Mouse (Mus musculus) embryonic facial prominence, embryonic 11.5 days (tissue): ENCODE data around the gene Eif4a2. TPM values are rescaled to one million over a fixed set of nuclear protein-coding genes. Genes with fewer than 3 reads are reported as not detected.
"Not testable (repeated sequence)": the region's sequence is repeated elsewhere in the genome, so short reads cannot be mapped to it uniquely, and the experiment has no call there.

ENCODE experiments used
- ATAC-seq: fragments of 200-750 bp; cut with Nextera tagmentation; replicated peaks from 2 replicates; pipeline ENCODE4 v1.8.0; 2017; ENCODE audit warnings: low read depth; ENCODE audit not compliant: insufficient number of reproducible peaks, low FRiP score, low TSS enrichment
- DNase-seq: peaks from one replicate; pipeline ENCODE4 v3.0.0-alpha.2; 2015; ENCODE audit warnings: low spot score
- H3K27ac ChIP-seq: fragments of 300-500 bp; sonication (generic); replicated peaks from 2 replicates; pipeline ENCODE4 v1.5.1; 2014; ENCODE audit warnings: mild to moderate bottlenecking, low read depth, low read length, control low read depth
- H3K27me3 ChIP-seq: fragments of 300-500 bp; sonication (generic); 2 replicates; pipeline ENCODE4 v1.6.1; 2014; ENCODE audit warnings: mild to moderate bottlenecking, low read length, moderate library complexity, mixed read lengths; ENCODE audit not compliant: control insufficient read depth, insufficient read depth
- H3K36me3 ChIP-seq: fragments of 300-500 bp; sonication (generic); replicated peaks from 2 replicates; pipeline ENCODE4 v1.6.1; 2014; ENCODE audit warnings: low read depth, mild to moderate bottlenecking, low read length, moderate library complexity, mixed read lengths; ENCODE audit not compliant: control insufficient read depth, insufficient read depth
- H3K4me1 ChIP-seq: fragments of 300-500 bp; sonication (generic); 2 replicates; pipeline ENCODE4 v1.6.1; 2014; ENCODE audit warnings: low read length, mixed read lengths; ENCODE audit not compliant: control insufficient read depth, insufficient read depth
- H3K4me2 ChIP-seq: fragments of 300-500 bp; sonication (generic); 2 replicates; pipeline ENCODE4 v1.6.1; 2014; ENCODE audit warnings: low read depth, mild to moderate bottlenecking, control low read depth, low read length, moderate library complexity
- H3K4me3 ChIP-seq: fragments of 300-500 bp; sonication (generic); 2 replicates; pipeline ENCODE4 v1.5.1; 2014; ENCODE audit warnings: low read depth, low read length, control low read depth
- H3K9ac ChIP-seq: fragments of 300-500 bp; sonication (generic); replicated peaks from 2 replicates; pipeline ENCODE4 v1.6.1; 2014; ENCODE audit warnings: mild to moderate bottlenecking, control low read depth, low read length
- H3K9me3 ChIP-seq: fragments of 300-500 bp; sonication (generic); replicated peaks from 2 replicates; pipeline ENCODE4 v1.6.1; 2016; ENCODE audit warnings: mild to moderate bottlenecking, low read length, inconsistent platforms, mixed read lengths; ENCODE audit not compliant: control insufficient read depth
- WGBS: fragments of 180-500 bp; shearing (Covaris S2); extraction: QIAGEN DNeasy Blood & Tissue Kit; methylation state at CpG from one replicate; pipeline ENCODE4 v1.1.7; 2014; 5-methylcytosine and 5-hydroxymethylcytosine counted together
- polyA plus RNA-seq: library from polyadenylated mRNA; unstranded; fragments of >200 nt; fragmentation: Nextera tagmentation; extraction: Ambion mirVana; gene quantifications from 2 replicates; pipeline ENCODE4 v1.2.1, GENCODE M21; 2014

The Eif4a2 gene
- polyA plus RNA-seq: 278 and 280 TPM in 2 replicates

GRCm38 (mm10) chr16:23107231-23107942 lies at the start of gene Eif4a2:
Eif4a2 (plus strand) TSS chr16:23107444.
- peak; percentile 93 for DNase-seq
- Histone ChIP-seq H3K27me3 (no peaks in the 10 kb centered on the region), H3K4me3 (peak within 1 kb of the TSS; percentile 99), H3K9ac (peak within 1 kb of the TSS; percentile 99), H3K4me2 (peak within 1 kb of the TSS; percentile 55), H3K27ac (peak within 1 kb of the TSS; percentile 94), H3K9me3 (no peaks in the 10 kb centered on the region), H3K36me3 (no peaks in the 10 kb centered on the region; the same call in 1 of the 2 replicates), H3K4me1 (no peaks in the 10 kb centered on the region; the same call in 1 of the 2 replicates)
- ATAC-seq: peak; percentile 92
- under 1% methylated on average over 71 of the region's 71 CpGs for WGBS

DNA sequence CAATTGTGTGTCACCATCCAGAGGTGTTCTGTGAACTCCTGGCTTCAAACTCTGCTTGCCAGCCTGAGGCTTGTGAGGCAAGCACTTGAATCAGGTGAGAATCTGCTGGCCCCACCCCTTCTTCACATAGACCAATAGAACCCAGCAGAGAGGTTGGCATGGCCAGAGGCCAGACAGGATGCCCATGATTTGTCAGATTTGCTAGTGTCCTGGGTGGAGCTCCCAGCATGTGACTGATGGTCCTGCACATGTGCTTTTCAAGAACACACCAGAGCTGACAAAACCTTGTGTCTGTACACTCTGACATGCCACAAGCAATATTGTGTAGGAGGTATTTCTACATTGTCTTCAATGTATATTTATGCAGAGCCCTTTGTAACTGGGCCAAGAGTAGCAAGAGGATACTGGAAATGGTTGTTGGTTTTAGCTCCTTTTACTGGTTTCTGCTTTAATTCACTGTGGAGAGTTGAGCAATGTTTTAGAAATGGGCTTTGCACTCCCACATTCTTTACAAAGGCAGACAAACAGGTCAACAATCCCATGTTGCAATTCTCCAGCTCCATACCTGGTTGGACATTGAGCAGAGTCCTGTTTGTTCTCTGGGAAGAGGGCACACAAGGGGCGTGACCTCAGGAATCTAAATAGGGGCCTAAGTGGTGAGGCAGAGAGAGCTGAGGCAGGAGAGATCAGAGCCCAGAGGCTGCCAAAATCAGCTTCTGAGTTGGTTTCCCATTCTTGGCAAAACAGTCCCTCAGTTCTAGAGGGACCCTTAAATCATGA lies 49.4 kb upstream of the Eif4a2 start, which contains the start of gene Kng1:
TSS of gene Kng1 (plus strand) at position 198 of the 780 bp plus-strand sequence.
- H3K9ac ChIP-seq, ATAC-seq, H3K4me1 ChIP-seq, H3K9me3 ChIP-seq, H3K4me3 ChIP-seq, H3K27ac ChIP-seq, H3K36me3 ChIP-seq, H3K4me2 ChIP-seq, DNase-seq, H3K27me3 ChIP-seq: not testable (repeated sequence)
- WGBS: 60% methylated on average over 1 of the region's 1 CpGs

DNA sequence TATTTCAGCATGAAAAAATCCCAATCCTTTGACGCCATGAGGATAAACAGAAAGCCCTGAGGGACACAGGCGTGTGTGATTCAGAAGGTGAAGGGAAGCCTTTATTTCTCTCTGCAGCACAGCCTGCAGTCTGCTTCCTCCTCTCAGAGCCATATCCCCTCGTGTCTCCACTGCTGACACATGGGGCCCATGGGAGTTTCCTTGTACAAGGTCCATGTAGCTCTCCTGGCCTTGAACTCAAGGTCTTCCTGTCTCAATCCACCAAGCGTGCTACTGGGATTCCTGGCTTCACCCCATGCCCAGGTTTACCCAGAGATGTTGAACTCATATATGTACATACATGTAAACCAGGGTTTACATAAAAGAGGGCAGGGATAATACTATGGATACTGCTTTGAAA lies 47.6 kb upstream of the Eif4a2 start:
- WGBS: 64% methylated on average over 4 of the region's 4 CpGs
- not testable (repeated sequence) for H3K4me1 ChIP-seq, H3K36me3 ChIP-seq, ATAC-seq, H3K27me3 ChIP-seq, H3K9me3 ChIP-seq, H3K4me3 ChIP-seq, H3K27ac ChIP-seq, H3K4me2 ChIP-seq, DNase-seq, H3K9ac ChIP-seq

DNA sequence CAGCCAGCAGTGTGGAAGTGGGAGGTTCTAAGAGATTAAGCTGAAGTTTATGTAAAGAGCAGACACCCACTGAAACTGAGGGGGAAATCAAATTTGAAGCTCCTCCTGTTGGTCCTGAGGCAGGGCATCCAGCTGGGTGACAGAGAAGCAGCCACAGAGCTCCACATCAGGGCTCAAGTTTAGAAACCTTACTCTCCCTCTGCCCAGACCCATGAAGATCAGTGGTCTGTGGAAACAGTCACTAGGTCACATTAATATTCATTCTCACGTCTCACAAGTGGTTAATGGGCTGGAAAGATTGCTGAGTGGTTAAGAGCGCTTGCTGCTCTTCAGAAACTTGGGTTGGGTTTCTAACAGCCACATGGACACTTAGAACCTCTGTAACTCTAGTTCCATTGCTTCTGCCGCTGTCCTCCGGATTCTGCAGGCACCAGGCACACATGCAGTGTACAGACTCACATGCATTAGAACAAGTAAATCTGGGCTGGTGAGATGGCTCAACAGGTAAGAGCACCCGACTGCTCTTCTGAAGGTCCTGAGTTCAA lies 46.4 kb upstream of the Eif4a2 start:
- not testable (repeated sequence) for H3K27me3 ChIP-seq, H3K4me2 ChIP-seq, ATAC-seq, H3K9ac ChIP-seq, H3K4me3 ChIP-seq, H3K4me1 ChIP-seq, DNase-seq, H3K9me3 ChIP-seq, H3K27ac ChIP-seq, H3K36me3 ChIP-seq
- WGBS: 88% methylated on average over 5 of the region's 5 CpGs

- not testable (repeated sequence) for H3K27ac ChIP-seq, H3K4me3 ChIP-seq
- 85% methylated on average over 6 of the region's 6 CpGs for WGBS
These were observed 29.7 kb upstream of the Eif4a2 start for GRCm38 (mm10) chr16:23077516-23077915.

DNA sequence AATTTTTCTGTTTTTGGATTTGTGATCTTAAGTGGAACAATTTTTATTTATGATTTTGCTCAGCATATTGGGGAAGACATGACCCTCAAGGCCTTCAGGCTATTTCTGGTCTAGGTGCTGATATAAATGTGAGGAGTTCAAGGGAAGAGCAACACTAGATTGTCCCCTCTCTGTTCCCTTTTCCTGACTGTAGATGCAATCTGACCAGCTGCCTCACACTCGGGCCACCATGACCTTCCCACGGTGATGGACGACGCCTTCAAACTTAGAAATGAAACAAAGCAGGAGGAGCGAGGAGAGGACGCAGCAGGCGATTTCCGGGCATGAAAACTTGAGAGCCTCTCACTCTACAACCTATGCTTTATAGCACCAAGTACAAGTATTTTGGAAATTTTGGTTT lies 20.1 kb upstream of the Eif4a2 start:
- not testable (repeated sequence) for DNase-seq, H3K9me3 ChIP-seq, H3K27me3 ChIP-seq, ATAC-seq, H3K9ac ChIP-seq, H3K4me1 ChIP-seq, H3K4me3 ChIP-seq, H3K4me2 ChIP-seq, H3K27ac ChIP-seq, H3K36me3 ChIP-seq
- 81% methylated on average over 8 of the region's 8 CpGs for WGBS

More at GRCm38 (mm10) chr16:23077516-23077915, 29.7 kb upstream of the Eif4a2 start:
- not testable (repeated sequence) for ATAC-seq, H3K4me2 ChIP-seq, H3K9ac ChIP-seq, H3K9me3 ChIP-seq, H3K4me1 ChIP-seq, DNase-seq, H3K27me3 ChIP-seq, H3K36me3 ChIP-seq

DNA sequence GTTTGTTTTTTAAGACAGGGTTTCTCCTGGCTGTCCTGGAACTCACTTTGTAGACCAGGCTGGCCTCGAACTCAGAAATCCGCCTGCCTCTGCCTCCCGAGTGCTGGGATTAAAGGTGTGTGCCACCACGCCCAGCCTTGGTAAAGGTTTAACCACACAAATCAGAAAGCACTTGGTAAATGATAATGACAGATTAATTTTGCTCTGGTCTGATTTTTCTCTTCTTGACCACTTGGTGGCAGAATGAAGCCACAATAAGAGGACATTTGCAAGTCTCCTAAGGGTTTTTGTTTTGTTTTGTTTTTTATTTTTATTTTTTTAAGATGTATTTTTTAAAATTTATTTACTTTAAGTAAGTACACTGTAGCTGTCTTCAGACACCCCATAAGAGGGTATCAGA lies 19.5 kb upstream of the Eif4a2 start:
- H3K4me3 ChIP-seq, H3K9ac ChIP-seq, H3K4me1 ChIP-seq, ATAC-seq, H3K27me3 ChIP-seq, H3K4me2 ChIP-seq, H3K9me3 ChIP-seq, H3K36me3 ChIP-seq, H3K27ac ChIP-seq: not testable (repeated sequence)
- 54% methylated on average over 4 of the region's 4 CpGs for WGBS
- peak; percentile 46 for DNase-seq

DNA sequence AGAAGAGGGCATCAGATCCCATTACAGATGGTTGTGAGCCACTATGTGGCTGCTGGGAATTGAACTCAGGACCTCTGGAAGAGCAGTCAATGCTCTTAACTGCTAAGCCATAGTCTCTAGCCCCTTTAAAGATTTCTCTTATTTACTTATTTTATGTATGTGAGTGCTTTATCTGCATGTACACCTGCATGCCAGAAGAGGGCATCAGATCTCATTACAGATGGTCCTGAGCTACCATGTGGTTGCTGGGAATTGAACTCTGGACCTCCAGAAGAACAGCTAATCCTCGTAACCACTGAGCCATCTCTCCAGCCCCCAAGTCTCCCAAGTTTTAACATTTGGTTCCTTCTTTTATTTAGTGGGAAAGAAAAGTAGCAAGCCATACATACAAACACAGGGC lies 18.8 kb upstream of the Eif4a2 start:
- H3K27ac ChIP-seq, H3K27me3 ChIP-seq, H3K4me3 ChIP-seq, H3K4me2 ChIP-seq, DNase-seq, ATAC-seq, H3K9ac ChIP-seq, H3K9me3 ChIP-seq, H3K36me3 ChIP-seq, H3K4me1 ChIP-seq: not testable (repeated sequence)
- WGBS: 85% methylated on average over 1 of the region's 1 CpGs
